Mouse (Mus musculus) kidney, adult 2 months (tissue): ENCODE measurements around the gene Dpf1.

Source experiments
- CTCF ChIP-seq: fragments of 200-500 bp; conservative IDR thresholded peaks from 2 replicates; pipeline ENCODE4 v1.5.1; 2011; ENCODE audit warnings: low read depth, mild to moderate bottlenecking, control low read depth, low read length, moderate library complexity, mixed read lengths; ENCODE audit not compliant: insufficient read depth, insufficient read length
- POLR2A ChIP-seq: fragments of 200-500 bp; IDR thresholded peaks from one replicate; pipeline ENCODE4 v1.6.1; 2011; ENCODE audit warnings: low read depth, low read length, control low read depth

DNA sequence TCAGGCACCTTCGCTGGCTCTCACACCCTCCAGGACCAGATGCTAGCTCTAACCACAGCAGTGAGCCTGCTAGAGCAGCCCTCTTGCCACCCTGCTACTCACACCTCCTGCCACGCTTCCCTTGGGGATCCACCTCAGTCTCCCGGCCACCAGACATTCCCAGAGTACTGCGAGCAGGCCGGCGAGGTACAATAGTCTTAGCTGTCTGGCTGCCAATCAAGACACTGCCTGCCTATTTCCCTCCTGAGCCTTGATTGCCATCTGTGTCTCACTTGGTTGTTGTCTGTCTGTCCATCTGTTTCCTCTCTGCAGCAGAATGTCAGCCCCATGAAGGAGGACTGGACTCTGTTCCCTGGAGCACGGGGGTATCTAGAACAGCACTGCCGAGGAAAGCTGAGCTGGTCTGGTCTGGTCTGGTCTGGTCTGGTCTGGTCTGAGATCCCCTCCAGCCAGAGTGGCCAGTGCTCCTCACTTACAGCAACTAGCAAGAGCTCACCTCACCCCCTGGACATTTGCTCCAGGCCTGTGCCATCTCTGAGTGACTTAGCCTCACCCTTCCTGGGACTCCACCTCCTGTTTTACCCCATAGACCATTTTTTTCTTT, 38.8 kb downstream of the Dpf1 start:
- no peak for TF ChIP-seq CTCF
- no peak for TF ChIP-seq POLR2A
